Mouse (Mus musculus): ENCODE data around the gene Hnf1a. TPM values are rescaled to one million over a fixed set of nuclear protein-coding genes. Genes with fewer than 3 reads are reported as not detected.

The Hnf1a gene
- polyA plus RNA-seq, 1 experiment from 2014 or later = not detected

DNA sequence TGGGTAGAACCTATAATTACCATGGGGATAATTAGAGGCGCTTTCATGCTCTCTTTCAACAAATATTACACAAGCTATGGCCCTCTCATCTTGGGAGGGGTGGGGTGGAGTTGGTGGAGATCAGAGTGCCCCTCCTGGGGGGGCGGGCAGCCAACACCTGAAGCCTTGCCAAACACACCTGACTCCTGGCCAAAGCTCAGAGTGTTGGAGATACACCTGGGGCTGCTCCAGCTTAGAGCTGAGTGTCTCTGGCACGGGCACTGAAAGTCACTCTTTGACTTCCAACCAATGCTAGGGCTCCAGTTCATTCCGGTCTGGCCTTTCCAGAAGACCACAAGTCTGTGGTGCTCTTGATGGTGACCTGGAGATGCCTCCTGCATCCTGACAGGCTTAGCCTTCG lies 36.9 kb upstream of the Hnf1a start:
- no peak overlapping the region for H3K27ac ChIP-seq
- H3K4me1 ChIP-seq = peaks cover 15% of the 10 kb centered on the region
- H3K4me3 ChIP-seq = no peak overlapping the region
- WGBS = 84% methylated on average over 5 of the region's 5 CpGs
- no peak for ATAC-seq (ENCODE audit: low FRiP score, low read depth)
- H3K27me3 ChIP-seq = 0 out of 2 replicates have a peak, but pooled peaks cover 2% of the 10 kb centered on the region
- no peak overlapping the region for H3K9ac ChIP-seq
- no peaks in the 10 kb centered on the region for H3K9me3 ChIP-seq
- H3K36me3 ChIP-seq = no peaks in the 10 kb centered on the region
- no peak overlapping the region for H3K4me2 ChIP-seq (replicated peaks)

- H3K9ac ChIP-seq = no peak overlapping the region
- 81% methylated on average over 13 of the region's 13 CpGs for WGBS
- no peaks in the 10 kb centered on the region for H3K4me1 ChIP-seq
- no peak overlapping the region for H3K4me3 ChIP-seq
- H3K4me2 ChIP-seq (replicated peaks) = no peak overlapping the region
- no peak overlapping the region for H3K27ac ChIP-seq
- H3K36me3 ChIP-seq = no peaks in the 10 kb centered on the region
- no peak for ATAC-seq (ENCODE audit: low FRiP score, low read depth)
- no peaks in the 10 kb centered on the region for H3K9me3 ChIP-seq
- 0 out of 2 replicates have a peak, but pooled peaks cover 2% of the 10 kb centered on the region for H3K27me3 ChIP-seq
These were observed 32.5 kb upstream of the Hnf1a start for GRCm38 (mm10) chr5:115003224-115003873.

DNA sequence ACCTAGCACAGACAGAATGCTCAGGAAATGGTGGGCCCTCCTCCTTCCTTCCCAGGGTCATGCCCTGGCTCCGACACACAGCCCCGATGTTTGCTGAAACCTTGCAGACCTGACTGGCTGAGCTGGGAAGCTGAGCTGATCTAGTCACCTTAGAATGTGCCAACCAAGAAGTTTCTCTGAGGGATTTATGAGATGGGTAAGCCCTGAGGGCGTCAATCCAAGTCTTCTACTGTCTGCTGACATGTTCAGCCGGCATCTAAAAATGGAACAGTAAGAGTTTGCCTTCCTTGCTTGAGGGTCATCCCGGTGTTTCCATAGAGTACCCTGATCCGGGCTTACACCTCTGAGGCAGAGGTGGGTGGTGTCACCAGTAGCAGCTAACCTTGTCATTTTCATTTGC lies 31.9 kb upstream of the Hnf1a start:
- Histone ChIP-seq H3K36me3 (no peaks in the 10 kb centered on the region), H3K9ac (no peak overlapping the region), H3K4me3 (no peak overlapping the region), H3K9me3 (no peaks in the 10 kb centered on the region), H3K4me2 (replicated peaks) (no peak overlapping the region), H3K4me1 (no peaks in the 10 kb centered on the region), H3K27ac (no peak overlapping the region), H3K27me3 (0 out of 2 replicates have a peak, but pooled peaks cover 2% of the 10 kb centered on the region)
- ATAC-seq (ENCODE audit: low FRiP score, low read depth) = no peak
- WGBS = 70% methylated on average over 6 of the region's 6 CpGs

DNA sequence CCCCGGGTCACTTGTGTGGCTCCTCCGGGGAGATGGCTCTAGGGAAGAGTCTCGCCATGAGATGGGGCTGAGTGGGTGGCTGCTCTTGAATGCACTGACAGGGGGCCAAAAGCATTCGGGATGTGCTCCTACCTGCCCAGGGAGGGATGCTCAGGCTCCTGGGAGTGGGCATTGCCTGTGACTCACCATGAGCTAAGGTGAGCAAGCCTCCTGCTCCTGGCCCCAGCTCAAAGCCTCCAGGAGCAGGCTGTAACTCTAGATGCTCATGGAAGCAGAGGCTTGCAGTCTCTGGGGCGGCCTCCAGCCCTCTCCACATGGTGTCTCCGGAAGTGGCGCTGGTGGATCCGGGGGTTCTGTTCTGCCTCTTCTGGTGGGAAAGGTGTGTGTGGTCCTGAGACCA lies 30.6 kb upstream of the Hnf1a start:
- H3K27ac ChIP-seq = no peak overlapping the region
- WGBS = 65% methylated on average over 8 of the region's 8 CpGs
- 0 out of 2 replicates have a peak, but pooled peaks cover 2% of the 10 kb centered on the region for H3K27me3 ChIP-seq
- no peak overlapping the region for H3K4me2 ChIP-seq (replicated peaks)
- ATAC-seq (ENCODE audit: low FRiP score, low read depth) = no peak
- no peaks in the 10 kb centered on the region for H3K36me3 ChIP-seq
- no peak overlapping the region for H3K4me3 ChIP-seq
- H3K9ac ChIP-seq = no peak overlapping the region
- H3K4me1 ChIP-seq = no peaks in the 10 kb centered on the region
- H3K9me3 ChIP-seq = no peaks in the 10 kb centered on the region

GRCm38 (mm10) chr5:115000503-115000902 lies 29.6 kb upstream of the Hnf1a start:
- no peaks in the 10 kb centered on the region for H3K4me1 ChIP-seq
- H3K36me3 ChIP-seq = no peaks in the 10 kb centered on the region
- H3K9me3 ChIP-seq = no peaks in the 10 kb centered on the region
- no peak overlapping the region for H3K9ac ChIP-seq
- no peak overlapping the region for H3K4me3 ChIP-seq
- ATAC-seq (ENCODE audit: low FRiP score, low read depth) = no peak
- H3K27ac ChIP-seq = no peak overlapping the region
- 70% methylated on average over 2 of the region's 2 CpGs for WGBS
- H3K4me2 ChIP-seq (replicated peaks) = no peak overlapping the region
- no peaks in the 10 kb centered on the region for H3K27me3 ChIP-seq

DNA sequence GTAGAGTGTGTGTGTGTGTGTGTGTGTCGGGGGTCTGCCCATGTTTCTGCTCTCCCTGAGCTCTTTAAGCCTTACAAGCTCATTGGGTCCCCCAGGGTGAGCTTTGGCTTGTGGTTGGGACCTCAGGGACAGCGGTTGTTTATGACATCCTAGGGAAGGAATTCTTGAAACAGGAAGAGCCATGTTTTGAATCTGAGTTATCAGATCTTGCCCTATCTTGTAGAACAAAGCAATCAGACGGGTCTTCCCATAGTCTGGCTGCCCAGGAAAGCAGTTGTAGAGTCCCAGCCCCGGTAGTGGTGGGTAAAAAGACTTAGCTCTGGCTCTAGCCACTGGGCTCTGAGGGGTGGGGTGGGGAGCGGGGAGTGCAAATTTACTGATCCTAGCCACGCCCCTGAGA lies 26.4 kb upstream of the Hnf1a start:
- Histone ChIP-seq H3K4me1 (no peaks in the 10 kb centered on the region), H3K27me3 (no peaks in the 10 kb centered on the region), H3K27ac (no peak overlapping the region), H3K4me2 (replicated peaks) (no peak overlapping the region), H3K4me3 (no peak overlapping the region), H3K9me3 (no peaks in the 10 kb centered on the region), H3K36me3 (no peaks in the 10 kb centered on the region), H3K9ac (no peak overlapping the region)
- WGBS = 66% methylated on average over 6 of the region's 6 CpGs
- ATAC-seq (ENCODE audit: low FRiP score, low read depth) = no peak

GRCm38 (mm10) chr5:114996447-114996846 lies 25.6 kb upstream of the Hnf1a start:
- Histone ChIP-seq H3K9me3 (no peaks in the 10 kb centered on the region), H3K4me2 (replicated peaks) (no peak overlapping the region), H3K27me3 (no peaks in the 10 kb centered on the region), H3K9ac (no peak overlapping the region), H3K4me3 (no peak overlapping the region), H3K36me3 (no peaks in the 10 kb centered on the region), H3K4me1 (no peaks in the 10 kb centered on the region), H3K27ac (no peak overlapping the region)
- no peak for ATAC-seq (ENCODE audit: low FRiP score, low read depth)
- 82% methylated on average over 16 of the region's 16 CpGs for WGBS

DNA sequence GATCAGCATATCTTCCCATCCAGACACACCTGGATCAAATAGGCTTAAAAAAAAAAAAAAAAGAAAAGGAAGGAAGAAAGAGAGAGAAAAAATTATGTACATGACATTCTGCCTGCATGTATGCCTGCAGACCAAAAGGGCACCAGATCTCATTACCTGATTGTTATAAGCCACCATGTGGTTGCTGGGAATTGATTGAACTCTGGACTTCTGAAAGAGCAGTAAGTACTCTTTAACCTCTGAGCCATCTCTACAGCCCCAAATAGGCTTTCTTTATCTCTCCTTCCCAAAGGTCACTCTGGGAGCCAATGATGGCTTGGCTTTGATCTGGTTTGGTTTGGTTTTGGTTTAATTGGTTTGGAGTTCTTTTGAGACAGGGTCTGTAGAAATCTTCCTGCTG lies 14.2 kb upstream of the Hnf1a start:
- H3K4me2 ChIP-seq (replicated peaks) = no peak overlapping the region
- ATAC-seq (ENCODE audit: low FRiP score, low read depth) = no peak
- no peak overlapping the region for H3K4me3 ChIP-seq
- no peaks in the 10 kb centered on the region for H3K9me3 ChIP-seq
- no peaks in the 10 kb centered on the region for H3K27me3 ChIP-seq
- no peak overlapping the region for H3K9ac ChIP-seq
- no peak overlapping the region for H3K27ac ChIP-seq
- peaks cover 4% of the 10 kb centered on the region for H3K4me1 ChIP-seq
- H3K36me3 ChIP-seq = no peaks in the 10 kb centered on the region

DNA sequence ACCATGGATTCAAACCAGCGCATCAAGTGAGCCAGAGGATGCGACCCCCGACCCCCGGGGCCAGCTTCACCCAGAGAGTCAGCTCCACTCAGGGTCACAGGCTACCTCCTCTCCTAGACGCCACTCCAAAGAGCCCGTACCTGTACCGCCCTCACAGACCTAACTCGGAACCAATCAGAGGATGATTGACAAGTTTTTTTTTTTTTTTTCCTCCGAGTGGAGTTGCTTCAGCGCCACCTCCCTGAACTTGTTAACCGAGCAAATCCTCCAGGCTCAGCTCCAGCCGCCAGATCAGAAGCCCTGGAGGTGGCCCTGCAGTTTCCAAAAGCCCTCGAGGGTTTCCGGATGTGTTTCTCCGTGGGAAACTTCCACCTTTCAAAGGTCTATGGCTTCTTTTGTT lies 11.1 kb upstream of the Hnf1a start:
- H3K9ac ChIP-seq = no peak overlapping the region
- no peak overlapping the region for H3K4me2 ChIP-seq (replicated peaks)
- no peak for ATAC-seq (ENCODE audit: low FRiP score, low read depth)
- H3K9me3 ChIP-seq = no peaks in the 10 kb centered on the region
- no peak overlapping the region for H3K27ac ChIP-seq
- WGBS = 60% methylated on average over 15 of the region's 15 CpGs
- peaks cover 11% of the 10 kb centered on the region for H3K4me1 ChIP-seq
- no peaks in the 10 kb centered on the region for H3K27me3 ChIP-seq
- no peak overlapping the region for H3K4me3 ChIP-seq
- no peaks in the 10 kb centered on the region for H3K36me3 ChIP-seq

DNA sequence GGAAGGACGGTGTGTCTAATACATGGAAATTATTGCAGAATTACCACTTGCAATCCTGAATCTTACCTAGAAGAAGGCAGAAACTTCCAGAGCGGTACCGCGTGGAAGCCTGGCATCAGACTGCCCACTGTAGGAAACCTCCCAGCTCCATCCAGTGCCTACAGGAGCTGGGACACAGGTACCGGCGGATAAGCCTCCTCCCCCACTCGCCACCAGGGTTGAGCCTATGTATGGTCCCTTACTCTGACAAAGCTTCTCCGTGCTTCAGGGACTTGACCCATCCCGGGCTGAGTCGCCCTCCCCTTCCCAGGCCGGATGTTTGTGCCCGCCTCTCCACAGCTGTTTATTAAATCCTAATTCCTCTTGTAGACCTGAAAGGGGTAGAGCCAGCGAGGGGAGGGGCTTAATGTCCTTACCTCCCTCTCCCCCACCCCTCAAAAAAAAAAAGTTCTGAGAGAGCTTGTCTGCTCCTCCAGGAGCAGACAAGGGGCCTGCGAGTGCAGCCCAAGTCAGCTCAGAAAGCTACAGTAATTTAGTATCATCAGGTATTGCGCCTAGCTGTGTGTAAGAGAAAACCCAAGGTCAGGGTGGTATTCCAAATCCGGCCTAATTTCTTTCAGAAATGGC lies 9.3 kb upstream of the Hnf1a start:
- Histone ChIP-seq H3K9ac (peak overlapping the region; percentile 59), H3K9me3 (no peaks in the 10 kb centered on the region), H3K36me3 (no peaks in the 10 kb centered on the region), H3K4me1 (peaks cover 11% of the 10 kb centered on the region), H3K4me3 (peak overlapping the region; percentile 47), H3K27me3 (no peaks in the 10 kb centered on the region), H3K4me2 (replicated peaks) (peak overlapping the region; percentile 91), H3K27ac (no peak overlapping the region)
- ATAC-seq (ENCODE audit: low FRiP score, low read depth) = peak; percentile 24; the same call in 1 of the 2 replicates
- 17% methylated on average over 16 of the region's 16 CpGs for WGBS

GRCm38 (mm10) chr5:114979250-114980121 lies 8.6 kb upstream of the Hnf1a start:
- WGBS = 4% methylated on average over 32 of the region's 32 CpGs
- H3K36me3 ChIP-seq = no peaks in the 10 kb centered on the region
- ATAC-seq (ENCODE audit: low FRiP score, low read depth) = peak; percentile 71
- H3K4me1 ChIP-seq = peaks cover 11% of the 10 kb centered on the region
- no peak overlapping the region for H3K27ac ChIP-seq
- H3K27me3 ChIP-seq = no peaks in the 10 kb centered on the region
- peak overlapping the region; percentile 91 for H3K4me2 ChIP-seq (replicated peaks)
- peak overlapping the region; percentile 47 for H3K4me3 ChIP-seq
- H3K9me3 ChIP-seq = no peaks in the 10 kb centered on the region
- H3K9ac ChIP-seq = peak overlapping the region; percentile 59

GRCm38 (mm10) chr5:114978888-114979249 lies 8.0 kb upstream of the Hnf1a start:
- WGBS = 2% methylated on average over 6 of the region's 6 CpGs
- 0 out of 2 replicates have a peak, but pooled peaks have one; percentile 14 for ATAC-seq (ENCODE audit: low FRiP score, low read depth)
- H3K27ac ChIP-seq = no peak overlapping the region

More at GRCm38 (mm10) chr5:114978888-114979249, 8.0 kb upstream of the Hnf1a start:
- peak overlapping the region; percentile 91 for H3K4me2 ChIP-seq (replicated peaks)
- 0 out of 2 replicates have a peak overlapping the region, but pooled peaks have one; percentile 10 for H3K9ac ChIP-seq
- H3K27me3 ChIP-seq = no peaks in the 10 kb centered on the region
- peak overlapping the region; percentile 47 for H3K4me3 ChIP-seq
- no peaks in the 10 kb centered on the region for H3K9me3 ChIP-seq
- no peaks in the 10 kb centered on the region for H3K36me3 ChIP-seq
- peaks cover 11% of the 10 kb centered on the region for H3K4me1 ChIP-seq
